Mouse (Mus musculus): ENCODE measurements at regions not wholly inside any gene's neighbourhood (a gene's known extent, or its start where the extent isn't known, plus 50 kb on each side); places are given as distances from the start of the nearest gene placed in this dataset.

DNA sequence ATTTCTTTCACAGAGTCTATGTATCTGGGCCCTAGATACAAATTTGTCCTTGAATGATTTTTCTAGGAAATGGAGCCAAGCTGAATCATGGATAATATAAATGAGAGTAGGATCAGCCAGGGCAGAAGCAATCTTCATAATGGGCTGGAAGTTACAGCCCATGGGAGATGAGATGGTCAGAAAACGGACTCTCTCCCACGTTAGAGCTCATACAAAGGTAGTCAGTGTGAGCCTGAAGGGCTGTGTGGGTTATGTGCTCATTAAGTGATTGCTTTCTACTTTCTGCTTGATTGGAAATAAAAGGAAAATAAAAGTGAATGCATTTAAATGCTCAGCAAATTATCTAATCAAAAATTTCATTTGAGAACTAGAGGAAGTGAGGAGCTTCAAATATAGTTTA is 2017.1 kb upstream of the Pcdh20 start:
- no peak for DNase-seq

DNA sequence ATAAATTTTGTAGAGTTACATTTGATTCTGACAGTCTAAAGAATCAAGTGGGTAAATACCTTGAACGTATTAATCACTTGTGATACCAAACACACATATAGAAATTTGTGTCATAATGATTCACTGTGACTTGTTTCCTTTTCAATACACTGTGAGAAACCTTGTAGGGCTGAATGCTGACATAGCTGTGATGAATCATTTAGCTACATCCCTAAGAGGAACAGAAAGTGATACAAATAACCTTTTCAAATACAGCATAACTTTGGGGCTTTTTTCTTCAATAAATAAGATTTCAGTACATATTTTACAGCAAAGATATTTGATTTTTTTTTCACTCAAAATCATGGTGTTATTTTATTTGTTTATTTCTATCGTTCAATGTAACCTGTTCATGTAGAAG is 1976.8 kb upstream of the Pcdh20 start:
- no peak for DNase-seq

DNA sequence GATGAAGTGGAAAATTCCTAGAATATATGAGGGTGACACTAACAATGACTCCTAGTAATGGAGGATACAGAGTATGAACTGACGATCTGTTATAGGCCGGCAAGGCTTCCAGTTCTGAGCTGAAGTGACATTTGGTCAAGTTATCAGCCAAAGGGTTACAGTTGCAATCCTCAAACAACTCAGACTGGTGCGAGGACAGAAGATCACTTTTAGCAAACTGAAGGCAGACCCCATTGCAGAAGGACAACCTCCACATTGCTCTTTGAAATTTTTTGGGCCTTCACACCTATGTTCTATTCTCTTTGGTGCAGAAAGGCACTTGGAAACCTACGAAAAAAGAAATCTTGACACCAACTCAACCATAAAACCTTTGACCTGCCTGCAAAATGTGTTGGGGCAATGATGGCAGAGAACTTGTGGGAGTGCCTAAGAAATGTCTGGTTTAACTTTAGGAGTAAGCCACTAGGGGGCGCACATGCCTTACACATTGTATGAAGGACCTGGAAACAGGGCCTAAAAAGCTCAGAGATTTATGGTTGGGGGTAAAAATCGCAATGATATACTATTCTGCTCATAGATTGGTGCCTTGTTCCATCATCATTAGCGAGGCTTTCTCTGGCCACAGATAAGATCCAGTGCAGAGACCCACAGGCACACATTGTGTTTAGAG is 1961.8 kb upstream of the Pcdh20 start:
- DNase-seq, result peak; percentile 45 to 60

DNA sequence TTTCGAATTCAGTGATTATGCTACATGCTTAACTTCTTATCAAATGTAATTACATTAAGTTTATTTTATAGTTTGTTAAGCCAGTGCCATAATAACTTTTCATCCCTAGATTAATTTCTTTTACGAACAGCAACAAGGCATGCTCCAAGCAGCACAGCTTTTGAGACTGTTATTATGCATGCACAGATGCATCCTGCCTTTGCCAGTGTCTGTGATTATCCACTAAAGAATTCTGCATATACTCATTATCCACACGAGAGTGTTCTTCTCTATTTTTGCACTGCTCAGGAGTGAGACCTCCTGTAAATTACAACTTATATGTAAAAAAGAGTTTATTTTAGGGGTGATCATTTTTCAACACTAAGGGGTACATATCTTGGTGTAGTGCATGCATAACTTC is 1941.5 kb upstream of the Pcdh20 start:
- DNase-seq, result no peak

DNA sequence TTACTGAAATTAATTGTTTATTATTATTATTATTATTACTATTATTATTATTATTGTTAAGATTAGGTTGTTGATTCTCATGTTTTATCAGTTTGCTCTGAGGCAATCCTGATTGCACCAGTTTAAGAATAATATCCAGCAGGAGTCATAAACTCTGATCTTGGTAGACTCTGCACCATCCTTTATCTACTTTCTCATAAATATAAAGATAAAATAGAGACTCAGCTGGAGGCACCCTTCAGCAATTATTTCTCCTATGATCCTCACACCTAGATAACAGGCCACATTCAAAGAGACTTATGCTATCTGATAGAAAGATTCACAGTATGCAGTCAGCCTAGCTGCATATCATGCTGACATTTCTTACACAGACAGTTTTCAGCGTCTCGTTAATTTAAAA is 1935.2 kb upstream of the Pcdh20 start:
- DNase-seq, result no peak

DNA sequence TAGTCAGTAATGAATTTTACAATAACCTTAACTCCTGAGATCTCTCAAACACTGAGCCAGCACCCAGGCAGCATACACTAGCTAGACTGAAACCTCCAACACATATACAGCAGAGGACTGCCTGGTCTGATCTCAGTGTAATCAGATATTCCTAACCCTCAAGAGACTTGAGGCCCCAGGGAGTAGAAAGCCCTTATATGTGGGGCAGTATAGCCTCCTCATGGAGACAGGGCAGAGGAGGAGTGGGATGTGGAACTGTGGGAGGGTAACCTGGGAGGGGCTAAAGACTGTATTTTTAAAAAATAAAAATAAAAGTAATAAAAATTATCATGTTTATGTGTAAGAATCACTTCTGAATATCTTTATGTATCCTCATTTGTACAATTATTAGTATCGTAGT is 1934.3 kb upstream of the Pcdh20 start:
- no peak for DNase-seq

DNA sequence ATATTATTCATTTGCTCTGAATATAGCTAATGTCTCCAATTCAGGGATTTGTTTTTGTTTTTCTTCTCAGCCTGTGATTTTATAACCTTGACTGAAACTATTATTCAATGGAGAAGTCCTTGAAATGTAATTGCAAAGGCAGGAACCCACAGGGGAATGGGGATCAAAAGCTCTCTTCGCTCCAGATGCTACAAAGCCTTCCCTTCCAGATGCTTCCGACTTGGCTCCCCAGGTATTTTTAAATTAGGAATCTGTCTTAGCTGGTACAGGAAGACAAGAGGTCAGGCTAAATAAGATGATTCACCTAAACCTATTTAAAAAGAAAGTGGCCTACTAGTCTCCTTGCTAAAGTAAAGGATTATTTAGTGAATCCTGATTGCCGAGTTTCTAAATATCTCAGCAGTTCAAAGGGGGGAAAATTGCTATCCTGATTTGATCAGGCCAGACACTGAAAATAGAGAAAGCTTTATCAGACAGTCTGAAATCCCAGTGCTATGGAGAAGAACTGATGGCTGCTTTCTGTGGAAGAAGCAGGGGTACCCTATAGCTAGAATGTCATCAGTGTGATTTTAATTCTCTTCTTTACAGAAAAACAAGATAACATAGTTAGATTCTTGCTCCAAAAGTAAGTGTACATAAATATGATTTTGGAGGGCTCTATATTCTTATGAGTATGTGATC is 1896.2 kb upstream of the Pcdh20 start:
- DNase-seq, result no peak

DNA sequence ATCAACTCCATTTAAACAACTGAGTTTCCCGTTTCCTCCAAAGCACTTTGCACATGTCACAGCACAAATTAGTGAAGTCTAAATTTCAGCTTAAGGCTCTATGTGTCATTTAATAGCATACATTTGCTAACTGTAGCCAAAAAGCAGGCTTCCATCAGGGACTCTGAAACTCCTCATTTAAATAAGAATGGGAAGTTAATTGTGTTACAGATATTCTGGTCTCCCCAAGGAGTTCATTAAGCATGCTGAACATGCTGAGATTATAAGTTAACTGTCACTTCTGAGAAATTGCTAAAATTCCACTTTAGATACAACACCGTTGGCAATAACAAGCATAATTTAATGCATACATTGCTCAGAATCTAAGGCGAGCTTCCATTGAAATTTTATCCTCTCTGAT is 1863.3 kb upstream of the Pcdh20 start:
- no peak for DNase-seq

DNA sequence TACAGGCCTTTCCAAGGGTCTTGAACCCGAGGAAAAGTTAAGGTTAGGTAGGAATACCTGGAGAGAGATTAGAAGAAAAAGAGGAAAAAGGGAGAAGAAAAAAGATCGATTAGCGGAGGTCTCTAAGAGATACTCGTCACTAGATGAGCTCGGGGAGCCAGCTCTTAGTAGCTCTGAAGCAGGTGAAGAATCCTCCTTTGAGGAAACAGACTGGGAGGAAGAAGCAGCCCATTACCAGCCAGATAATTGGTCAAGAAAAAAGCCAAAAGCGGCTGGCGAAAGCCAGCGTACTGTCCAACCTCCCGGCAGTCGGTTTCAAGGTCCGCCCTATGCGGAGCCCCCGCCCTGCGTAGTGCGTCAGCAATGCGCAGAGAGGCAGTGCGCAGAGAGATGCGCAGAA is 1824.3 kb upstream of the Pcdh20 start:
- peak in 1 of 2 experiments; percentile 7 for DNase-seq

DNA sequence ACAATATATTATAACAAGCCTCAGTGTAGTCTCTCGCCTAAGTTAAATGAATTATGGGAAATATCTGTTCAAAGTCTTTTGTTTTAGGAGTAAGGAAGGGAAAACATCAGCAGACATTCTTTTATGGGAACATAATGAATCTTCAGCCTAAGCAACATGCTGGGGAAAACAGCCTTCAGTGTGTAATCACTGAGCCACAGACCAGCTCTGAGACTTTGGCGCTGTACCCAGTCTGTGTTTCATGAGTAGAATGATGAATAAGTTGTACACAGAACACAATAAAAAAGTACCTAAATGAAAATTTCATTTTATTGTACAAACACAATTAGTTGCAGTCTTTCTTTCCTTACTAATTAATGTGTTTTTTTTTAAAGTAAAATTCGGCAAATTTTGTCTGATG is 1774.8 kb upstream of the Pcdh20 start:
- no peak for DNase-seq

DNA sequence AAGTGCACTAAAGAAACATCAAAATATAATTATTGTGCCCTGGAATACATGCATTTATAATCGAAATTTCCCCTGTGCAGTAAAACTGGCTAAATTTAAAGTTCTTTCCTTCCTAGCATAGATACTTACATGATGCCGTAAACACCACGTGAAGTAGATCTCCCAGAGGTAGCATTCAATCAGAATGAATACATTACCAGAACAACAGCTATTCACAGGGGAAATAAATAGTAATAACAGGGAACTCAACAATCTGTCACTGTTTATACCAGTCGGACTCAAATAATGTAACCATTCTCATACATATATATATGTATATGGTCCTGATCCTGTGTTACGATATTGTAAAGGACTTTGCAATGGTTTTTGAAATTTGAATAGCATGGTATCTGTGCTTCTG is 1761.5 kb upstream of the Pcdh20 start:
- DNase-seq, result no peak

DNA sequence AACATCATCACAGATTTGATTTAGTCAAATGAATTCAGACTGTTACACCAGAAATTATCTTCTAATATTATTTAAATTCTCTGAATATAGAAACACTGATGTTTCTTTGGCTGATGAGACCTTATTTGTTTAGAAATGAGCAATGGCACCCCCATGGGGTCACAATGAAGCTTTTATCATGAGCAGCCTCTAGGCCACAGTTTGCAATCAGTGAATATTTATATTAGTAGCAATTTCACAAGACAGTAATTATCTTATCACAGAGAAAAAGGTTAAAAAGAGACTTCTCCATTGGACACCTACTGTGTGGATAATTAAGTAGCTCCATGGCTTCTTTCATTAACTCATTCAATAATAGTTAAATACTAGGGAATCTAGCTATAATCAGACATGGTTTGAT is 1729.1 kb upstream of the Pcdh20 start:
- DNase-seq, result no peak

DNA sequence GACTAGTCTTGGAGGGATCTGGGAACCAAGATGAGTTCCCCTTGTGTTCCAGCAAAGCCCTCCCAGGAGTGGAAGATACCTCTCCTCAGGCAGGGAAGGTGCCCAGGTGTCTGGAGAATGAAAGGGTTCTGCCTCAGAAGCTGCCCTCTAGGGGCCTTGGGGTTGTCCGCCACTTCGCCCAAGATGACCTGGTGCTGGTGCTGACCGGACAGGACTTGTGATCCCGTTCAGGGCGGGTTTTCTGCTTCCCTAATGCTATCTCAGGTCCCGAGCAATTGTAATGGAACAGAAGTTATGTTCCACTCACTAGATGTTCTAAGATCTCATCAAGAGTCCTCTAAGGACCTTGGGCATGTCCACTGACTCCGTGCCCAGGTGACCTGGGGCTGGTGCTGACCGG is 1726.6 kb upstream of the Pcdh20 start:
- DNase-seq, result no peak

DNA sequence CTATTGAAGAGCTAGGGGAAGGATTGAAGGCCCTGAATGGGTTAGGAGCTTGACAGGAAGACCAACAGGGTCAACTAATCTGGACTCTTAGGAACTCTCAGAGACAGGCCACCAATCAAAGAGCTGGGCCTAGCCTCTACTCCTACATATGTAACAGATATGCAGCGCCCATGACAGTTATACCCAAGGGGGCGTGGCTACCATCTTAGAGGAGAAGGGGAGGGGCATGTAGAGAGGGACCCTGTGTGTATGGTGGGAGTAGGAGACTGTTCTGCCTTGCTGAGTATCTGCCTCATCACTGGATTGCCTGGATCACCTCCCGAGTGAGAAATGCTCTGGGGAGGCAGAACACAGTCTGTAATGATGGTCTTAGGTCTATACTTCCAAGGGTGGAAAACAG is 1701.5 kb upstream of the Pcdh20 start:
- no peak for DNase-seq

Data from cerebellum, postnatal 36 days (tissue).